Mouse (Mus musculus) adipocyte (in vitro differentiated cells): ENCODE data around the gene Vmn1r74.
"Not testable (repeated sequence)": the region's sequence is repeated elsewhere in the genome, so short reads cannot be mapped to it uniquely, and the experiment has no call there.

Source experiments
- DNase-seq: peaks from one replicate; pipeline ENCODE4 v3.0.0-alpha.2; 2016; ENCODE audit warnings: low spot score

The Vmn1r74 gene

GRCm38 (mm10) chr7:11833680-11834079 is at the start of gene Vmn1r74:
Gene Vmn1r74 (plus strand): TSS chr7:11833980.
- DNase-seq: no peak

GRCm38 (mm10) chr7:11813751-11814150 is 20.0 kb upstream of the Vmn1r74 start:
- no peak for DNase-seq

- DNase-seq: no peak
These were observed 11.6 kb upstream of the Vmn1r74 start for GRCm38 (mm10) chr7:11822166-11822565.

- DNase-seq: not testable (repeated sequence)
These were observed 10.5 kb upstream of the Vmn1r74 start for GRCm38 (mm10) chr7:11823246-11823645.

GRCm38 (mm10) chr7:11874330-11874729 is 40.5 kb downstream of the Vmn1r74 start, which contains the start of gene Vmn1r75:
Gene Vmn1r75 (plus strand): TSS chr7:11874630.
- DNase-seq: no peak
